Comparison of ENCODE assay signal across 8 mouse cellular contexts in the genomic region with DNA sequence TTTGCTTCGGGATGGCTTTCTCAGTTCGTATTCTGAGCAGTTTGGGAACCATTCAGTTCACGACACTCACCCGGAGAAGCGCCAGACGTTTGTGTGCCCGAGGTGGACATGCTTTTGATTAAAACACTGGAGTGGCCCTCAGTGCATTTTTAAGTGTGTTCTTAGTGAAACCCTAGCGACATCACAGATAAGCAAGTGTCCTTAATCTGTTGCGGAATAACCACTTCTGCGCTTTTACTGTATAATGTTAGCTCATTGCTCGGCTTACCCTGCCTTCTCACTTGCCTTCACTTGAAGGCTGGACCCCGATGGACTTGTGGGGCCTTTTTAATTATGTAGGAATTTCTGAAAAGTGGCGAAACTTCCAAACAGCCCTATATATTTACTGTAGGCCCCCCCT. TPM values are rescaled to one million over a fixed set of nuclear protein-coding genes. Genes with fewer than 3 reads are reported as not detected.
DNase-seq lines count a peak whose midpoint lies in the region; ATAC-seq lines count a peak whose summit lies in the region.

No protein-coding gene starts in this region.

- no peaks in the 10 kb centered on the region for H3K9me3 ChIP-seq in lung, embryonic 15.5 days
- H3K9me3 ChIP-seq in embryonic facial prominence, embryonic 15.5 days (replicated peaks): no peaks in the 10 kb centered on the region
- H3K9me3 ChIP-seq in limb, embryonic 12.5 days: no peaks in the 10 kb centered on the region
- H3K9me3 ChIP-seq in neural tube, embryonic 15.5 days (replicated peaks): no peaks in the 10 kb centered on the region

- H3K27ac ChIP-seq in lung, embryonic 15.5 days: peak overlapping the region; percentile 94
- H3K27ac ChIP-seq in embryonic facial prominence, embryonic 15.5 days (replicated peaks): peak overlapping the region; percentile 95
- peak overlapping the region; percentile 94 for H3K27ac ChIP-seq in limb, embryonic 12.5 days
- peak overlapping the region; percentile 96 for H3K27ac ChIP-seq in neural tube, embryonic 15.5 days (replicated peaks)

- peak overlapping the region; percentile 78 for H3K4me2 ChIP-seq in lung, embryonic 15.5 days
- peak overlapping the region; percentile 55 for H3K4me2 ChIP-seq in embryonic facial prominence, embryonic 15.5 days (replicated peaks)
- H3K4me2 ChIP-seq in limb, embryonic 12.5 days: peak overlapping the region; percentile 80
- H3K4me2 ChIP-seq in neural tube, embryonic 15.5 days: peak overlapping the region; percentile 83

- no peak for ATAC-seq in lung, embryonic 15.5 days (ENCODE audit: borderline replicate concordance, extremely low read depth, low FRiP score, low TSS enrichment)
- no peak for ATAC-seq in embryonic facial prominence, embryonic 15.5 days (ENCODE audit: insufficient number of reproducible peaks, low FRiP score, low TSS enrichment, low read depth)
- no peak for ATAC-seq in limb, embryonic 12.5 days (ENCODE audit: insufficient number of reproducible peaks, insufficient read depth, low FRiP score, low TSS enrichment, low read depth)
- peak; percentile 2; the same call in 1 of the 2 replicates for ATAC-seq in neural tube, embryonic 15.5 days (ENCODE audit: low FRiP score)

- DNase-seq in lung, postnatal 14 days: no peak
- no peak for DNase-seq in thymus, postnatal 4 days
- DNase-seq in spleen, postnatal 10 days (ENCODE audit: low spot score in 2 of 2): no peak
- DNase-seq in ovary, postnatal 36 days (ENCODE audit: low spot score): no peak

- H3K27me3 ChIP-seq in lung, embryonic 15.5 days: no peaks in the 10 kb centered on the region
- H3K27me3 ChIP-seq in embryonic facial prominence, embryonic 15.5 days: no peaks in the 10 kb centered on the region
- no peaks in the 10 kb centered on the region for H3K27me3 ChIP-seq in limb, embryonic 12.5 days
- no peaks in the 10 kb centered on the region for H3K27me3 ChIP-seq in neural tube, embryonic 15.5 days (replicated peaks)

- H3K9ac ChIP-seq in lung, embryonic 15.5 days: peak overlapping the region; percentile 97
- peak overlapping the region; percentile 86 for H3K9ac ChIP-seq in embryonic facial prominence, embryonic 15.5 days
- H3K9ac ChIP-seq in limb, embryonic 12.5 days (replicated peaks): peak overlapping the region; percentile 92
- H3K9ac ChIP-seq in neural tube, embryonic 15.5 days (replicated peaks): peak overlapping the region; percentile 93

- peaks cover 32% of the 10 kb centered on the region for H3K36me3 ChIP-seq in lung, embryonic 15.5 days
- peaks cover 47% of the 10 kb centered on the region for H3K36me3 ChIP-seq in embryonic facial prominence, embryonic 15.5 days
- peaks cover 56% of the 10 kb centered on the region for H3K36me3 ChIP-seq in limb, embryonic 12.5 days
- peaks cover 42% of the 10 kb centered on the region for H3K36me3 ChIP-seq in neural tube, embryonic 15.5 days

- WGBS in lung, embryonic 15.5 days: 3% methylated on average over 13 of the region's 13 CpGs
- 2% methylated on average over 13 of the region's 13 CpGs for WGBS in embryonic facial prominence, embryonic 15.5 days
- WGBS in limb, embryonic 12.5 days: 5% methylated on average over 13 of the region's 13 CpGs
- 5% methylated on average over 13 of the region's 13 CpGs for WGBS in neural tube, embryonic 15.5 days

- peaks cover 17% of the 10 kb centered on the region for H3K4me1 ChIP-seq in lung, embryonic 15.5 days
- peaks cover 15% of the 10 kb centered on the region for H3K4me1 ChIP-seq in embryonic facial prominence, embryonic 15.5 days
- peaks cover 8% of the 10 kb centered on the region for H3K4me1 ChIP-seq in limb, embryonic 12.5 days (replicated peaks)
- H3K4me1 ChIP-seq in neural tube, embryonic 15.5 days: peaks cover 29% of the 10 kb centered on the region

- H3K4me3 ChIP-seq in lung, embryonic 15.5 days: peak overlapping the region; percentile 89
- peak overlapping the region; percentile 83 for H3K4me3 ChIP-seq in embryonic facial prominence, embryonic 15.5 days (replicated peaks)
- peak overlapping the region; percentile 79 for H3K4me3 ChIP-seq in limb, embryonic 12.5 days (replicated peaks)
- H3K4me3 ChIP-seq in neural tube, embryonic 15.5 days (replicated peaks): peak overlapping the region; percentile 91

RNA-seq across cellular contexts. Expression of gene Prmt7, which starts 0.7 kb away (rescaled TPM):
- polyA plus RNA-seq in lung, embryonic 15.5 days (2015; fragmentation: Nextera tagmentation; extraction: Ambion mirVana): 46.3 and 46.5 TPM in 2 replicates
- 41.2 and 44.5 TPM in 2 replicates for polyA plus RNA-seq in embryonic facial prominence, embryonic 15.5 days (2015; fragmentation: Nextera tagmentation; extraction: Ambion mirVana)
- polyA plus RNA-seq in limb, embryonic 12.5 days (2016; fragmentation: Nextera tagmentation; extraction: Ambion mirVana): 56.4 and 58.6 TPM in 2 replicates
- 65.5 and 66.5 TPM in 2 replicates for polyA plus RNA-seq in neural tube, embryonic 15.5 days (2015; fragmentation: Nextera tagmentation; extraction: Ambion mirVana)

RNA-seq across cellular contexts. Expression of gene Slc7a6os, which starts 0.7 kb away (rescaled TPM):
- polyA plus RNA-seq in lung, embryonic 15.5 days (2015; fragmentation: Nextera tagmentation; extraction: Ambion mirVana): 33.4 and 36.0 TPM in 2 replicates
- 33.3 and 39.6 TPM in 2 replicates for polyA plus RNA-seq in embryonic facial prominence, embryonic 15.5 days (2015; fragmentation: Nextera tagmentation; extraction: Ambion mirVana)
- polyA plus RNA-seq in limb, embryonic 12.5 days (2016; fragmentation: Nextera tagmentation; extraction: Ambion mirVana): 44.7 and 47.1 TPM in 2 replicates
- polyA plus RNA-seq in neural tube, embryonic 15.5 days (2015; fragmentation: Nextera tagmentation; extraction: Ambion mirVana): 36.2 and 36.8 TPM in 2 replicates

RNA-seq across cellular contexts. Expression of gene Slc7a6, which starts 42.8 kb away (rescaled TPM):
- 50.8 and 57.6 TPM in 2 replicates for polyA plus RNA-seq in lung, embryonic 15.5 days (2015; fragmentation: Nextera tagmentation; extraction: Ambion mirVana)
- 44.0 and 49.2 TPM in 2 replicates for polyA plus RNA-seq in embryonic facial prominence, embryonic 15.5 days (2015; fragmentation: Nextera tagmentation; extraction: Ambion mirVana)
- 64.5 and 70.8 TPM in 2 replicates for polyA plus RNA-seq in limb, embryonic 12.5 days (2016; fragmentation: Nextera tagmentation; extraction: Ambion mirVana)
- 55.6 and 61.5 TPM in 2 replicates for polyA plus RNA-seq in neural tube, embryonic 15.5 days (2015; fragmentation: Nextera tagmentation; extraction: Ambion mirVana)
